Comparison of ENCODE assay signal across 29 mouse cellular contexts in the genomic region with DNA sequence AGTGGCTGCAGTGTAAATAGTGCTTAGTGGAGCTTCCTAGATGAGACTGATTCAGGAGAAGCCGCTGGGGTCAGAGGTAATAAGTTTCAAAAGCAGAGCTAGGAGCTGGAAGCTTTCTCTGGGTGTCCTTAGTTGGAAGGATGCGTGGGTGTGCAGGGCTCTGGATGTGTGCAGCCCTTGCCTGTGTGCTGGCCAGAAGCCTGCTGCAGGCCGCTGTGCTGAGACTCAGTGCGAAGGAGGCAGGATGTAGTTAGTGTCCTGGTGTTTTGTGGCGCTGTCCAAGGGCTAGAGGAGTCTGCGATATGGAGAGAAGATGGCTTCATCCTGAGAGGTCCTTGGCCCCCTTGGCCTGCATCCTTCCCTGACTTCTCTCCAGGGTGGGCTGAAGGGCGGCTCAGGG.
DNase-seq lines count a peak whose midpoint lies in the region; ATAC-seq and TF ChIP-seq lines count a peak whose summit lies in the region.
"Had no signal": no experiment of that assay in that cellular context is flagged by ENCODE, and none has a peak within 500 bp of the region (broad histone marks: within the 10 kb centered on the region; RNA-seq: fewer than 3 reads in every experiment).

No protein-coding gene starts in this region.

- TF ChIP-seq POLR2A in olfactory bulb, adult 2 months (IDR thresholded peaks at IDR 0.05; ENCODE audit: insufficient read depth, low read depth, low read length): no peak

- no peak overlapping the region for H3K9ac ChIP-seq in heart, embryonic 11.5 days (ENCODE audit: low read depth, low read length)
- no peak overlapping the region for H3K9ac ChIP-seq in midbrain, embryonic 11.5 days (ENCODE audit: low read length)
- H3K9ac ChIP-seq: embryonic facial prominence, embryonic 12.5 days; forebrain, embryonic 15.5 days; hindbrain, embryonic 12.5 days; liver, embryonic 13.5 days; lung, embryonic 14.5 days had no signal

- H3K9me3 ChIP-seq in heart, embryonic 11.5 days (replicated peaks; ENCODE audit: control insufficient read depth, low read length): no peaks in the 10 kb centered on the region
- no peaks in the 10 kb centered on the region for H3K9me3 ChIP-seq in midbrain, embryonic 10.5 days (replicated peaks)
- H3K9me3 ChIP-seq in midbrain, embryonic 11.5 days (ENCODE audit: control insufficient read depth, low read length): no peaks in the 10 kb centered on the region
- H3K9me3 ChIP-seq: embryonic facial prominence, embryonic 12.5 days; forebrain, embryonic 15.5 days; G1E; heart, embryonic 10.5 days; hindbrain, embryonic 12.5 days; limb, embryonic 13.5 days; liver, embryonic 13.5 days had no signal

- no peaks in the 10 kb centered on the region for H3K27me3 ChIP-seq in heart, embryonic 11.5 days (ENCODE audit: control insufficient read depth, insufficient read depth, low read length)
- H3K27me3 ChIP-seq in midbrain, embryonic 10.5 days (ENCODE audit: low read depth, poor library complexity, severe bottlenecking): no peaks in the 10 kb centered on the region
- no peaks in the 10 kb centered on the region for H3K27me3 ChIP-seq in midbrain, embryonic 11.5 days (ENCODE audit: control insufficient read depth, insufficient read depth, low read length)
- H3K27me3 ChIP-seq: CH12.LX; embryonic facial prominence, embryonic 12.5 days; forebrain, embryonic 15.5 days; hindbrain, embryonic 12.5 days; limb, embryonic 13.5 days; liver, embryonic 13.5 days had no signal

- H3K27ac ChIP-seq in heart, embryonic 11.5 days (ENCODE audit: low read depth, low read length): no peak overlapping the region
- 0 out of 2 replicates have a peak overlapping the region, but pooled peaks have one; percentile 17 for H3K27ac ChIP-seq in midbrain, embryonic 10.5 days (replicated peaks)
- no peak overlapping the region for H3K27ac ChIP-seq in midbrain, embryonic 11.5 days (ENCODE audit: low read depth, low read length)
- H3K27ac ChIP-seq in olfactory bulb, adult 2 months (ENCODE audit: insufficient read depth, low read depth, low read length): peak overlapping the region; percentile 62
- H3K27ac ChIP-seq: embryonic facial prominence, embryonic 12.5 days; forebrain, embryonic 15.5 days; heart, embryonic 10.5 days; hindbrain, embryonic 12.5 days; limb, embryonic 13.5 days; liver, embryonic 13.5 days; stomach, postnatal 0 days had no signal

- no peak overlapping the region for H3K4me2 ChIP-seq in heart, embryonic 11.5 days
- H3K4me2 ChIP-seq in midbrain, embryonic 11.5 days: no peak overlapping the region
- H3K4me2 ChIP-seq: embryonic facial prominence, embryonic 12.5 days; forebrain, embryonic 15.5 days; hindbrain, embryonic 12.5 days; limb, embryonic 13.5 days; liver, embryonic 13.5 days; lung, embryonic 14.5 days had no signal

- peaks cover 10% of the 10 kb centered on the region for H3K36me3 ChIP-seq in heart, embryonic 11.5 days (ENCODE audit: control insufficient read depth, insufficient read depth, low read length)
- H3K36me3 ChIP-seq in midbrain, embryonic 10.5 days: peaks cover 81% of the 10 kb centered on the region
- peaks cover 4% of the 10 kb centered on the region for H3K36me3 ChIP-seq in midbrain, embryonic 11.5 days (ENCODE audit: control insufficient read depth, insufficient read depth, low read length)

- H3K4me1 ChIP-seq in heart, embryonic 11.5 days (ENCODE audit: control insufficient read depth, insufficient read depth, low read length): no peaks in the 10 kb centered on the region; the same call in 1 of the 2 replicates
- peaks cover 3% of the 10 kb centered on the region for H3K4me1 ChIP-seq in midbrain, embryonic 10.5 days
- H3K4me1 ChIP-seq in midbrain, embryonic 11.5 days (ENCODE audit: control insufficient read depth, insufficient read depth, low read length): no peaks in the 10 kb centered on the region
- peaks cover 32% of the 10 kb centered on the region for H3K4me1 ChIP-seq in olfactory bulb, adult 2 months (ENCODE audit: control insufficient read depth, insufficient read depth, low read length)
- H3K4me1 ChIP-seq: embryonic facial prominence, embryonic 12.5 days; limb, embryonic 13.5 days; liver, embryonic 13.5 days had no signal

- ATAC-seq in heart, embryonic 11.5 days (replicated peaks; ENCODE audit: insufficient number of reproducible peaks, low FRiP score, low TSS enrichment): no peak
- ATAC-seq in midbrain, embryonic 11.5 days (ENCODE audit: low FRiP score): no peak
- ATAC-seq: forebrain, embryonic 15.5 days; inflammation-experienced regulatory T-cells, adult 6 months had no signal

- peak; percentile 91 for DNase-seq in heart, adult 11 months
- DNase-seq in heart, postnatal 10 days: peak; percentile 22 to 23
- no peak for DNase-seq in heart, adult 9 months (ENCODE audit: low spot score in 2 of 2)
- DNase-seq in midbrain, embryonic 10.5 days (ENCODE audit: low spot score): no peak
- DNase-seq in midbrain, embryonic 11.5 days (ENCODE audit: low spot score, missing footprints): no peak
- DNase-seq: adrenal gland, adult 2 months; B cell, adult 2 months; cerebellum, adult 11-12 months; cerebellum, postnatal 10 days; gastrocnemius, postnatal 25 days; kidney, adult 9 months; kidney, postnatal 36 days; layer of hippocampus, adult 9-11 months; liver, embryonic 13.5 days; lung, embryonic 14.5 days; thymus, adult 2 months; thymus, postnatal 4 days had no signal

- intact Hi-C loops in heart, postnatal 10 days (cut with DNase I): no loop called here

- no peak for TF ChIP-seq CTCF in olfactory bulb, adult 2 months (IDR thresholded peaks at IDR 0.05; ENCODE audit: insufficient read depth, low read depth, low read length)

- H3K4me3 ChIP-seq in heart, embryonic 11.5 days (ENCODE audit: low read depth, low read length): no peak overlapping the region
- H3K4me3 ChIP-seq in midbrain, embryonic 10.5 days: no peak overlapping the region
- H3K4me3 ChIP-seq in midbrain, embryonic 11.5 days (ENCODE audit: low read depth, low read length): no peak overlapping the region
- no peak overlapping the region for H3K4me3 ChIP-seq in olfactory bulb, adult 2 months (ENCODE audit: insufficient read depth, low read depth, low read length)
- H3K4me3 ChIP-seq: embryonic facial prominence, embryonic 12.5 days; erythroblast, embryonic 14.5 days; forebrain, embryonic 15.5 days; heart, embryonic 10.5 days; hindbrain, embryonic 12.5 days; limb, embryonic 13.5 days; liver, embryonic 13.5 days had no signal

- 73% methylated on average over 7 of the region's 7 CpGs for WGBS in heart, embryonic 11.5 days (ENCODE audit: insufficient replicate concordance)
- 84% methylated on average over 7 of the region's 7 CpGs for WGBS in midbrain, embryonic 10.5 days
- 87% methylated on average over 7 of the region's 7 CpGs for WGBS in midbrain, embryonic 11.5 days
- WGBS in olfactory bulb, adult 2 months: 63% methylated on average over 7 of the region's 7 CpGs

Comparison
In these comparisons a context has a peak if more than half of its experiments do, and no peak if none do; other contexts are left out.
1. DNase-seq: peak in heart, adult 11 months (single experiment) and heart, postnatal 10 days (2 of 2); none in heart, adult 9 months (0 of 2), midbrain, embryonic 10.5 days (single experiment) and midbrain, embryonic 11.5 days (single experiment).
2. H3K27ac ChIP-seq: peak in midbrain, embryonic 10.5 days (single experiment) and olfactory bulb, adult 2 months (single experiment); none in heart, embryonic 11.5 days (single experiment) and midbrain, embryonic 11.5 days (single experiment).